Comparison of ENCODE assay signal across 14 mouse cellular contexts in genomic region chr6:61247842-61248472, GRCm38 (mm10).
"Had no signal": no experiment of that assay in that cellular context is flagged by ENCODE, and none has a peak within 500 bp of the region (broad histone marks: within the 10 kb centered on the region; RNA-seq: fewer than 3 reads in every experiment).

No protein-coding gene starts in this region.

- H3K9me3 ChIP-seq: kidney, embryonic 15.5 days; limb, embryonic 10.5 days; liver, embryonic 15.5 days; neural tube, embryonic 12.5 days had no signal

- H3K9ac ChIP-seq: kidney, embryonic 15.5 days; liver, embryonic 15.5 days; neural tube, embryonic 12.5 days had no signal

- H3K4me3 ChIP-seq: kidney, embryonic 15.5 days; limb, embryonic 10.5 days; liver, embryonic 15.5 days; myocyte; neural tube, embryonic 12.5 days had no signal

- H3K27ac ChIP-seq: kidney, embryonic 15.5 days; limb, embryonic 10.5 days; liver, embryonic 15.5 days; neural tube, embryonic 12.5 days had no signal

- H3K4me2 ChIP-seq: kidney, embryonic 15.5 days; liver, embryonic 11.5 days; liver, embryonic 15.5 days; neural tube, embryonic 12.5 days had no signal

- ATAC-seq: lung, postnatal 0 days had no signal

- H3K36me3 ChIP-seq: kidney, embryonic 15.5 days; limb, embryonic 10.5 days; liver, embryonic 15.5 days; neural tube, embryonic 12.5 days had no signal

- DNase-seq: kidney, postnatal 14 days; lung, adult 2 months; lung, postnatal 36 days; midbrain, embryonic 14.5 days; right cerebral cortex, adult 18-20 months; right cerebral cortex, postnatal 25 days; thymus, postnatal 36 days had no signal

- H3K27me3 ChIP-seq: kidney, embryonic 15.5 days; liver, embryonic 15.5 days; neural tube, embryonic 12.5 days had no signal

- H3K4me1 ChIP-seq: limb, embryonic 10.5 days; liver, embryonic 15.5 days; neural tube, embryonic 12.5 days had no signal
